Mouse (Mus musculus): Measurements from ENCODE around the gene Grin2b. TPM values are rescaled to one million over a fixed set of nuclear protein-coding genes. Genes with fewer than 3 reads are reported as not detected.

Grin2b gene
- polyA plus RNA-seq, 1 experiment from 2014 or later = 87.8 TPM

DNA sequence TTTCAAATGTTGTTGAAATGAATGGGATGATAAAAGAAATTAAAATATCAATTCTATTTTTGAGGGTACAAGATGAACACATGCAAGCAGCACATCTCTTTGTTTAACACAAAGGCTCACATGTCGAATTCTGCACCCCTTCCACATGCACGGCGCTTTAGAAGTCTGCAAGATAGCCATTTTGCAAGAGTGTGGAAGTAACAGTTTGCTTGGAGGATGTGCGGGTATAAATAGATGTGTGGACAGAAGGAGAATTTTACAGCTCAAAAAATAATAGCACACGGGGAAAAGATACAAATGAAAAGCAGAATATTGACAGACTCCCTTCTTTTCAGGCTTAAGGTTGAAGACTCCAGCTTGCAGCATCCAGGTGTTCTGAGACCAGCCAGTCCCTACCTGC, 2.9 kb downstream of the Grin2b start:
- Histone ChIP-seq H3K36me3 (ENCODE audit: control insufficient read depth, insufficient read depth, low read length) (no peaks in the 10 kb centered on the region), H3K4me1 (ENCODE audit: control insufficient read depth, insufficient read depth, low read length) (peaks cover 20% of the 10 kb centered on the region), H3K9me3 (ENCODE audit: control insufficient read depth, low read length) (no peaks in the 10 kb centered on the region), H3K4me2 (ENCODE audit: low read depth, low read length) (peak overlapping the region; percentile 72), H3K27me3 (ENCODE audit: control insufficient read depth, insufficient read depth, low read length) (no peaks in the 10 kb centered on the region), H3K4me3 (ENCODE audit: low read depth, low read length) (peak overlapping the region; percentile 46), H3K27ac (ENCODE audit: low read depth, low read length) (0 out of 2 replicates have a peak overlapping the region, but pooled peaks have one; percentile 12), H3K9ac (replicated peaks; ENCODE audit: low read depth, low read length) (peak overlapping the region; percentile 72)
- 69% methylated on average over 5 of the region's 5 CpGs for WGBS
- no peak for ATAC-seq (ENCODE audit: low read depth)

GRCm38 (mm10) chr6:136167361-136167760, 6.0 kb downstream of the Grin2b start:
- WGBS = 82% methylated on average over 5 of the region's 5 CpGs
- peak overlapping the region; percentile 72 for H3K4me2 ChIP-seq (ENCODE audit: low read depth, low read length)
- no peak for ATAC-seq (ENCODE audit: low read depth)
- H3K36me3 ChIP-seq (ENCODE audit: control insufficient read depth, insufficient read depth, low read length) = no peaks in the 10 kb centered on the region
- H3K9ac ChIP-seq (replicated peaks; ENCODE audit: low read depth, low read length) = no peak overlapping the region
- H3K27me3 ChIP-seq (ENCODE audit: control insufficient read depth, insufficient read depth, low read length) = no peaks in the 10 kb centered on the region
- H3K9me3 ChIP-seq (ENCODE audit: control insufficient read depth, low read length) = no peaks in the 10 kb centered on the region
- H3K4me1 ChIP-seq (ENCODE audit: control insufficient read depth, insufficient read depth, low read length) = peaks cover 23% of the 10 kb centered on the region
- H3K4me3 ChIP-seq (ENCODE audit: low read depth, low read length) = no peak overlapping the region
- H3K27ac ChIP-seq (ENCODE audit: low read depth, low read length) = no peak overlapping the region

- H3K9ac ChIP-seq (replicated peaks; ENCODE audit: low read depth, low read length) = no peak overlapping the region
- ATAC-seq (ENCODE audit: low read depth) = peak; percentile 70; the same call in 1 of the 2 replicates
- H3K9me3 ChIP-seq (ENCODE audit: control insufficient read depth, low read length) = no peaks in the 10 kb centered on the region
- H3K27me3 ChIP-seq (ENCODE audit: control insufficient read depth, insufficient read depth, low read length) = no peaks in the 10 kb centered on the region
- H3K4me2 ChIP-seq (ENCODE audit: low read depth, low read length) = peak overlapping the region; percentile 38
- H3K4me3 ChIP-seq (ENCODE audit: low read depth, low read length) = no peak overlapping the region; the same call in 1 of the 2 replicates
- no peaks in the 10 kb centered on the region for H3K36me3 ChIP-seq (ENCODE audit: control insufficient read depth, insufficient read depth, low read length)
- H3K4me1 ChIP-seq (ENCODE audit: control insufficient read depth, insufficient read depth, low read length) = peaks cover 33% of the 10 kb centered on the region
- H3K27ac ChIP-seq (ENCODE audit: low read depth, low read length) = no peak overlapping the region
- WGBS = 52% methylated on average over 9 of the region's 9 CpGs
These were observed 7.8 kb downstream of the Grin2b start for GRCm38 (mm10) chr6:136165443-136166077.

DNA sequence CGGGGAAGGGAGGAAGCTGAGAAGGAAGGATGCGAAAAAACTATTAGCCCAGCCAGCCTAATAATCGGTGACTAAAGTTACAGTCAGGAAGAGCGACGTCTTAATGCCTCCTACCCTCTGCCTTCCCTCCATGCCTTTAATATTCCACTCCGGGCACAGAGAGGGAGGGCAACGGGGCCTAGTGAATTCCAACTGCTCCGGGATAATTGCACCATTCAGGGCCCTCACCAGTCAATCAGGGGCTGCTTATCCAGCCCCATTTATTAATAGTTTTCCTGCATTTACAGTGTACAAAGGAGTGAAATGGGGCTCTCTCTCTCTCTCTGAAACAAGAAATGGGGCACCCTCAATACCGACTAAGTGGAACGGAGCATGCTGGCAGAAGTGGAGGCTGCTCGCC, 11.2 kb downstream of the Grin2b start:
- H3K9ac ChIP-seq (replicated peaks; ENCODE audit: low read depth, low read length) = peak overlapping the region; percentile 21; the same call in 1 of the 2 replicates
- peak overlapping the region; percentile 32; the same call in 1 of the 2 replicates for H3K4me2 ChIP-seq (ENCODE audit: low read depth, low read length)
- H3K27me3 ChIP-seq (ENCODE audit: control insufficient read depth, insufficient read depth, low read length) = no peaks in the 10 kb centered on the region
- no peak overlapping the region for H3K27ac ChIP-seq (ENCODE audit: low read depth, low read length)
- no peaks in the 10 kb centered on the region for H3K9me3 ChIP-seq (ENCODE audit: control insufficient read depth, low read length)
- ATAC-seq (ENCODE audit: low read depth) = no peak
- peaks cover 24% of the 10 kb centered on the region for H3K4me1 ChIP-seq (ENCODE audit: control insufficient read depth, insufficient read depth, low read length)
- no peak overlapping the region for H3K4me3 ChIP-seq (ENCODE audit: low read depth, low read length)
- WGBS = 23% methylated on average over 11 of the region's 11 CpGs
- no peaks in the 10 kb centered on the region for H3K36me3 ChIP-seq (ENCODE audit: control insufficient read depth, insufficient read depth, low read length)

DNA sequence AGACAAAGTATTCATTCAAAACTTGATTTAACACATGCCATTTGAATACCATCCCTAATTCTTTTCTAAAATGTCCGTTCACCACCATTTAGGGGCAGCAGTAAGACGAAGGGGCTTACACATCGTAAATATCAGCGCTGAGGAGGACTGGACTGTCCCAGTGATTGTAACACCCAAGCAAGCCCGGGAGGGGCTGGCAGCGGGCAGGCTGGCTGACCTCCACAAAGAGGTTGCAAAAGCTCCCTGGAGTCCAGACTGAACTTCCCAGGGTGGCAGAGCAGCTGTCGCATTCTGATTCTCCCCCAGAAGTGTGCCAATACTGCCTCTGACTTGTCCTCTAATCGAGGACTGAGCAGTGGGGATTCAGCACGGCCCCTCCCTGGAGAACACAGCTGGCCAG, 19.9 kb downstream of the Grin2b start:
- no peak for ATAC-seq (ENCODE audit: low read depth)
- Histone ChIP-seq H3K27ac (ENCODE audit: low read depth, low read length) (no peak overlapping the region), H3K36me3 (ENCODE audit: control insufficient read depth, insufficient read depth, low read length) (no peaks in the 10 kb centered on the region), H3K4me1 (ENCODE audit: control insufficient read depth, insufficient read depth, low read length) (peaks cover 11% of the 10 kb centered on the region), H3K4me3 (ENCODE audit: low read depth, low read length) (no peak overlapping the region), H3K9me3 (ENCODE audit: control insufficient read depth, low read length) (no peaks in the 10 kb centered on the region), H3K27me3 (ENCODE audit: control insufficient read depth, insufficient read depth, low read length) (no peaks in the 10 kb centered on the region), H3K4me2 (ENCODE audit: low read depth, low read length) (no peak overlapping the region), H3K9ac (replicated peaks; ENCODE audit: low read depth, low read length) (no peak overlapping the region)
- WGBS = 14% methylated on average over 9 of the region's 9 CpGs

DNA sequence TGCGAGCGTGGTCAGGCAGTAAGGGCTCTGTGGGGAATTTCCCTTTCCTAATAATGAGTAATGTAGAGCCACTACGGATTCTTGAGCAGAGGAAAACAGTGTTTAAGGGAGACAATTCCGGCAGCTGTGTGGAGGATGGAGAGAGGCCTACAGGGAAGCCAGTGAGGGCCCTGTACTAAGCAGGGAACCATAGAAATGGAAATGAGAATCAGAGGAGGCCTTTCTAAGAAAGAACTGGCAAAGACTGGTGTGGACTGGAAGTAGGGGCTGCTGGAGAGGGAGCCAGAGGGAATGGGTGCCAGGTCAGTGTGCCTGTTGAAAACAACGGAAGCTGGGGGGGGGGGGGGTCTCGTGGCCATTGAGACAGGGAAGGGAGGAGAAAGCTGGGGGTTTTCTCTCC, 23.2 kb downstream of the Grin2b start:
- H3K9me3 ChIP-seq (ENCODE audit: control insufficient read depth, low read length) = no peaks in the 10 kb centered on the region
- no peak overlapping the region for H3K4me3 ChIP-seq (ENCODE audit: low read depth, low read length)
- H3K27ac ChIP-seq (ENCODE audit: low read depth, low read length) = no peak overlapping the region
- ATAC-seq (ENCODE audit: low read depth) = no peak
- WGBS = 37% methylated on average over 5 of the region's 6 CpGs
- no peaks in the 10 kb centered on the region for H3K36me3 ChIP-seq (ENCODE audit: control insufficient read depth, insufficient read depth, low read length)
- peaks cover 11% of the 10 kb centered on the region for H3K4me1 ChIP-seq (ENCODE audit: control insufficient read depth, insufficient read depth, low read length)
- H3K9ac ChIP-seq (replicated peaks; ENCODE audit: low read depth, low read length) = no peak overlapping the region
- no peaks in the 10 kb centered on the region for H3K27me3 ChIP-seq (ENCODE audit: control insufficient read depth, insufficient read depth, low read length)
- H3K4me2 ChIP-seq (ENCODE audit: low read depth, low read length) = no peak overlapping the region

DNA sequence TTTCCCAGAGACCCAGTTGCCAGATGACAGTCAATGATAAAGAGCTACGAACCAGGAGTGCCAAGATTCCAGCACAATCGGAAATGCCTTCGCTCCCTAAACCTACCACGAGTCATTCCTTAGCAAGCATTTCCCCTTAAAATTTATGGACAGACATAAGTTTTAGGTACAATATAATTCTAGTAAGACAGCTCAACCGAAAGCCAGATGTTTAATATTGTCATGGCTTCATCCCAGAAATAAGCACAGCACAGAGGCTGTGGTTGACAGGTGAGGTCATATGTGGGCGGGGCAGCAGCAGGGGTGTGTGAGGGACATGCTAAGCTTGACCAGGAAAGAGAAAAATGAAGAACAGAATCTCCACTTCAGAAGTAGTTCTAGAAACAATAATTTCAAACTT, 33.3 kb downstream of the Grin2b start:
- ATAC-seq (ENCODE audit: low read depth) = no peak
- 83% methylated on average over 6 of the region's 6 CpGs for WGBS
- Histone ChIP-seq H3K36me3 (ENCODE audit: control insufficient read depth, insufficient read depth, low read length) (no peaks in the 10 kb centered on the region), H3K4me1 (ENCODE audit: control insufficient read depth, insufficient read depth, low read length) (no peaks in the 10 kb centered on the region), H3K4me3 (ENCODE audit: low read depth, low read length) (no peak overlapping the region), H3K9me3 (ENCODE audit: control insufficient read depth, low read length) (no peaks in the 10 kb centered on the region), H3K27me3 (ENCODE audit: control insufficient read depth, insufficient read depth, low read length) (no peaks in the 10 kb centered on the region), H3K4me2 (ENCODE audit: low read depth, low read length) (no peak overlapping the region), H3K9ac (replicated peaks; ENCODE audit: low read depth, low read length) (no peak overlapping the region), H3K27ac (ENCODE audit: low read depth, low read length) (no peak overlapping the region)

DNA sequence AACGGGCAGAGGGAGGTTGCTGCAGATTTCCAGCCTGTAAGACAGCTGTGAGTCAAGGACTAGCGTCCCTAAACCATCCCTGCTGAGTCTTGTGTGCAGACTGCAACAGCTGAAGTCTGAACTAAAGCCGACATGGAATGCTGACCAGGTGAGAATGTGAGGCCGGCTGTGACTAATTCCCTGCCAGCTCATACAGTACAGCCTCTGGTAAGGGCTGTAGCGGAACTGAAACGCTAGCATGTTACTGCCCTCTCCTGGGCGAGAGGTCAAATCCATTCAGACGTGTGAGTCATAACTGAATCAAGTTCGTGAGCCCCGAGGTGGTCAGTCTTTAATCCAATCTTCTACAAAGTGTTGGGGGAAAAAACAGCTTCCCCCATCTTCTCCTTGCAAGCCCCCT, 42.9 kb downstream of the Grin2b start:
- Histone ChIP-seq H3K9me3 (ENCODE audit: control insufficient read depth, low read length) (no peaks in the 10 kb centered on the region), H3K36me3 (ENCODE audit: control insufficient read depth, insufficient read depth, low read length) (no peaks in the 10 kb centered on the region), H3K4me3 (ENCODE audit: low read depth, low read length) (no peak overlapping the region), H3K4me1 (ENCODE audit: control insufficient read depth, insufficient read depth, low read length) (no peaks in the 10 kb centered on the region), H3K9ac (replicated peaks; ENCODE audit: low read depth, low read length) (no peak overlapping the region), H3K27ac (ENCODE audit: low read depth, low read length) (no peak overlapping the region), H3K4me2 (ENCODE audit: low read depth, low read length) (no peak overlapping the region), H3K27me3 (ENCODE audit: control insufficient read depth, insufficient read depth, low read length) (no peaks in the 10 kb centered on the region)
- WGBS = 43% methylated on average over 10 of the region's 10 CpGs
- peak; percentile 61 for ATAC-seq (ENCODE audit: low read depth)

DNA sequence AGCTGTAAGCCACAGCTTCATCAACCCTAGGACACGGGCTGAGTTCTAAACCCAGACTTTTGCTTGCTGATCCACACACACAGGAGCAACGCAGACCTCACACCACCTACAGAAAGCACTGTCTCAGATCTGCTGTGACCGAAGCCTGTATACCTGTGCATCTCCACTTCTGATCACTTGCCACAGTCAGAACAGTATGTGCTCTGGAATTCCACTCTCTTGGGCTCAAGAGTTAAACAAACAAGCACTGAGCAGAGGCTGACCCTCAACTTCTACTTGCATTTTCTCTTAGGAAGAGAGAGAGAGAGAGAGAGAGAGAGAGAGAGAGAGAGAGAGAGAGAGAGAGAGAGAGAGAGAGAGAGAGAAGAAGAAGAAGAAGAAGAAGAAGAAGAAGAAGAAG, 50.7 kb downstream of the Grin2b start:
- ATAC-seq (ENCODE audit: low read depth) = no peak
- H3K27ac ChIP-seq (ENCODE audit: low read depth, low read length) = no peak overlapping the region
- no peaks in the 10 kb centered on the region for H3K4me1 ChIP-seq (ENCODE audit: control insufficient read depth, insufficient read depth, low read length)
- WGBS = 92% methylated on average over 3 of the region's 3 CpGs
- no peaks in the 10 kb centered on the region for H3K36me3 ChIP-seq (ENCODE audit: control insufficient read depth, insufficient read depth, low read length)
- H3K4me3 ChIP-seq (ENCODE audit: low read depth, low read length) = no peak overlapping the region
- no peaks in the 10 kb centered on the region for H3K27me3 ChIP-seq (ENCODE audit: control insufficient read depth, insufficient read depth, low read length)
- H3K9ac ChIP-seq (replicated peaks; ENCODE audit: low read depth, low read length) = no peak overlapping the region
- H3K9me3 ChIP-seq (ENCODE audit: control insufficient read depth, low read length) = no peaks in the 10 kb centered on the region
- no peak overlapping the region for H3K4me2 ChIP-seq (ENCODE audit: low read depth, low read length)

Data from neural tube, embryonic 14.5 days (tissue).